Mouse (Mus musculus) granulocyte monocyte progenitor cell, adult 5-6 weeks (primary cell): Measurements from ENCODE around the gene Pcdh7. TPM values are rescaled to one million over a fixed set of nuclear protein-coding genes. Genes with fewer than 3 reads are reported as not detected.
"Not testable (repeated sequence)": the region's sequence is repeated elsewhere in the genome, so short reads cannot be mapped to it uniquely, and the experiment has no call there.

ENCODE experiments used
- ATAC-seq: replicated peaks from 2 replicates; pipeline ENCODE4 v1.8.0; 2016; ENCODE audit warnings: mild to moderate bottlenecking, moderate TSS enrichment, inconsistent platforms; ENCODE audit not compliant: poor library complexity, severe bottlenecking
- total RNA-seq, 2 experiments: library from RNA; stranded (forward) in 1 of 2; stranded (reverse) in 1 of 2; fragments of 200-712, 200-1000 nt in 1 of 2; fragments of >200 nt in 1 of 2; fragmentation: Nextera tagmentation in 1 of 2; gene quantifications; 2 replicates each; pipeline ENCODE4 v1.2.3; 2014 to 2017

The Pcdh7 gene
- total RNA-seq (2014; fragmentation: Nextera tagmentation) (1.1 and 2.2 TPM in 2 replicates), total RNA-seq (2017) (0.93 and 1.2 TPM in 2 replicates)

GRCm38 (mm10) chr5:57717906-57718875, at the start of gene Pcdh7:
TSS of gene Pcdh7 (plus strand) at chr5:57717967.
- ATAC-seq, result peak; percentile 4

GRCm38 (mm10) chr5:57676970-57677369, 40.8 kb upstream of the Pcdh7 start:
- ATAC-seq, result not testable (repeated sequence)

- ATAC-seq, result no peak
Measured at GRCm38 (mm10) chr5:57708396-57708795, 9.4 kb upstream of the Pcdh7 start.

- 0 out of 2 replicates have a peak, but pooled peaks have one; percentile 9 for ATAC-seq
Measured at GRCm38 (mm10) chr5:57713980-57714379, 3.8 kb upstream of the Pcdh7 start.

- ATAC-seq, result peak; percentile 31
Measured at GRCm38 (mm10) chr5:57714621-57715523, 2.9 kb upstream of the Pcdh7 start.

GRCm38 (mm10) chr5:57715524-57716400, 2.0 kb upstream of the Pcdh7 start:
- peak; percentile 28 for ATAC-seq

GRCm38 (mm10) chr5:57716421-57717237, 1.1 kb upstream of the Pcdh7 start:
- ATAC-seq, result no peak

GRCm38 (mm10) chr5:57717238-57717905, 395 bp upstream of the Pcdh7 start:
- peak; percentile 38 for ATAC-seq

- ATAC-seq, result no peak
Measured at GRCm38 (mm10) chr5:57718876-57719593, 1.3 kb downstream of the Pcdh7 start.

GRCm38 (mm10) chr5:57719594-57720185, 1.9 kb downstream of the Pcdh7 start:
- ATAC-seq, result peak; percentile 10

- ATAC-seq, result no peak
Measured at GRCm38 (mm10) chr5:57720206-57720880, 2.6 kb downstream of the Pcdh7 start.

GRCm38 (mm10) chr5:57721148-57721712, 3.5 kb downstream of the Pcdh7 start:
- no peak for ATAC-seq

GRCm38 (mm10) chr5:57721927-57722326, 4.2 kb downstream of the Pcdh7 start:
- no peak for ATAC-seq

GRCm38 (mm10) chr5:57733451-57733850, 15.7 kb downstream of the Pcdh7 start:
- ATAC-seq, result no peak

- ATAC-seq, result peak; percentile 93
Measured at GRCm38 (mm10) chr5:57735723-57736122, 18.0 kb downstream of the Pcdh7 start.

GRCm38 (mm10) chr5:57742924-57743323, 25.2 kb downstream of the Pcdh7 start:
- no peak for ATAC-seq
